Mouse (Mus musculus) frontal cortex, postnatal 36 days (tissue): Measurements from ENCODE around the gene Zfp458.
"Not testable (repeated sequence)": the region's sequence is repeated elsewhere in the genome, so short reads cannot be mapped to it uniquely, and the experiment has no call there.

Experiments used
- DNase-seq, 2 experiments: peaks; one replicate each; pipeline ENCODE4 v3.0.0; 2022; ENCODE audit warnings: low spot score in 2 of 2

Gene Zfp458

GRCm38 (mm10) chr13:67278314-67278713 lies at the start of gene Zfp458:
Zfp458 (minus strand) TSS chr13:67278466.
- DNase-seq, result peak; percentile 5 to 39

- DNase-seq, result no peak
Observed at GRCm38 (mm10) chr13:67306718-67307117, 28.5 kb upstream of the Zfp458 start.

GRCm38 (mm10) chr13:67305822-67306672 lies 27.8 kb upstream of the Zfp458 start, which contains the start of gene Zfp457:
Zfp457 (minus strand) TSS chr13:67306485.
- DNase-seq, result peak; percentile 91 to 97

- DNase-seq, result not testable (repeated sequence)
Observed at GRCm38 (mm10) chr13:67269383-67270065, 8.7 kb downstream of the Zfp458 start.

- DNase-seq, result peak; percentile 74 to 91
Observed at GRCm38 (mm10) chr13:67268568-67269369, 9.5 kb downstream of the Zfp458 start.

- no peak for DNase-seq
Observed at GRCm38 (mm10) chr13:67214015-67214607, 64.2 kb downstream of the Zfp458 start.
